Mouse (Mus musculus): ENCODE data around the gene Cd300ld4. TPM values are rescaled to one million over a fixed set of nuclear protein-coding genes. Genes with fewer than 3 reads are reported as not detected.

The Cd300ld4 gene
- total and polyA plus RNA-seq, 2 experiments from 2014 or later = not detected

GRCm38 (mm10) chr11:115001474-115002040 lies 25.3 kb downstream of the Cd300ld4 start, which contains the start of gene Cd300c2:
Cd300c2 (minus strand) TSS chr11:115001880.
- H3K36me3 ChIP-seq (replicated peaks; ENCODE audit: control insufficient read depth, insufficient read depth, low read length) = no peaks in the 10 kb centered on the region
- no peak within 1 kb of the TSS for H3K4me3 ChIP-seq (ENCODE audit: low read depth, low read length)
- DNase-seq (ENCODE audit: low spot score) = no peak
- H3K4me2 ChIP-seq (ENCODE audit: low read depth, low read length) = no peak within 1 kb of the TSS
- H3K9me3 ChIP-seq (replicated peaks; ENCODE audit: control insufficient read depth, low read length) = no peaks in the 10 kb centered on the region
- no peak within 1 kb of the TSS for H3K27ac ChIP-seq (ENCODE audit: low read depth)
- ATAC-seq (ENCODE audit: insufficient read depth, low read depth) = no peak
- no peaks in the 10 kb centered on the region for H3K4me1 ChIP-seq (ENCODE audit: control insufficient read depth, insufficient read depth)
- TF ChIP-seq EP300 (IDR thresholded peaks at IDR 0.05; ENCODE audit: low read depth) (no peak), CTCF (IDR thresholded peaks at IDR 0.05; ENCODE audit: low read depth) (no peak)
- H3K9ac ChIP-seq (replicated peaks; ENCODE audit: low read depth, low read length) = no peak within 1 kb of the TSS
- no peaks in the 10 kb centered on the region for H3K27me3 ChIP-seq (ENCODE audit: control insufficient read depth, insufficient read depth, low read length)
- WGBS = 65% methylated on average over 7 of the region's 7 CpGs

DNA sequence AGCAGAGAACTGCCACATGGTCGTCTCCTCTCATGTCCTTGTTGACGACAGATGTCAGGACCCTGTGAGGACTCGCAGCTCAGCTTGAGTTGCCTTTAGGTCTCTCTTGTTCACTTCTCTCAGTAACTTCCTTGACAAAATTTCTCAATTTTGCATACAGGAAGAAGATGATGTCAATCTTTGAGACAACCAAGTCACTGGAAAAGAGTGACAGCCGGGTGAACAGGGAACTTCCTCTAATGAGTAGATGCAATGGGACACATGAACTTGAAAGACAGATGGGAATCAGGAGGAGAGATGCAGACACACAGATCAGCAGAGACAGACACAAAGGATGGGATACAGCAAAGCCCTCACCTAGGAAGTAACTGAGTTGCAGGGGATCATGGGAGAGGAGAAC lies 37.0 kb downstream of the Cd300ld4 start, which contains the start of gene Cd300ld:
Cd300ld (minus strand) TSS at position 130 of the 400 bp plus-strand sequence.
- Histone ChIP-seq H3K4me1 (ENCODE audit: control insufficient read depth, insufficient read depth) (no peaks in the 10 kb centered on the region), H3K27me3 (ENCODE audit: control insufficient read depth, insufficient read depth, low read length) (0 out of 2 replicates have a peak, but pooled peaks cover 4% of the 10 kb centered on the region), H3K4me2 (ENCODE audit: low read depth, low read length) (no peak within 1 kb of the TSS), H3K9ac (replicated peaks; ENCODE audit: low read depth, low read length) (no peak within 1 kb of the TSS), H3K9me3 (replicated peaks; ENCODE audit: control insufficient read depth, low read length) (no peaks in the 10 kb centered on the region), H3K27ac (ENCODE audit: low read depth) (no peak within 1 kb of the TSS), H3K36me3 (replicated peaks; ENCODE audit: control insufficient read depth, insufficient read depth, low read length) (no peaks in the 10 kb centered on the region), H3K4me3 (ENCODE audit: low read depth, low read length) (no peak within 1 kb of the TSS)
- no peak for TF ChIP-seq EP300 (IDR thresholded peaks at IDR 0.05; ENCODE audit: low read depth)
- TF ChIP-seq CTCF (IDR thresholded peaks at IDR 0.05; ENCODE audit: low read depth) = no peak
- no peak for DNase-seq (ENCODE audit: low spot score)
- WGBS = 60% methylated on average over 4 of the region's 4 CpGs
- ATAC-seq (ENCODE audit: insufficient read depth, low read depth) = no peak

DNA sequence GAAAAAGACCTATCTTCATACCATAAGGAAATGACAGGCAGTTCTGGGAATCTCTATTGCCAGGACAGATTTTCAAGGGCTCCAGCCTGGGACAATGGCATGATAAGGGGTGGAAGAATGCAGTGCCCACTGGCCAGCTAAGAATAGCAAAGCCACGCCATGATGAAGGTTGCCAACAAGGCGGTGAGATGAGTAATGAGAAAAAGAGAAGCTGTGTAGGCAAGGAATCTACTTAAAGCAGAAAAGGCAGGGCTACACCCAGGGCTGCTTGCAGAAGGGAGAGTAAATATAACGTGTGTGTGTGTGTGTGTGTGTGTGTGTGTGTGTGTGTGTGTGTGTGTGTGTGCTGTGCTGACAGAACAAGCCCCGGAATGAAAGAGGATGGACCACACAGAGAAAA lies 44.9 kb downstream of the Cd300ld4 start:
- 0 out of 2 replicates have a peak, but pooled peaks cover 9% of the 10 kb centered on the region for H3K9me3 ChIP-seq (replicated peaks; ENCODE audit: control insufficient read depth, low read length)
- ATAC-seq (ENCODE audit: insufficient read depth, low read depth) (no peak), DNase-seq (ENCODE audit: low spot score) (peak; percentile 25)
- H3K36me3 ChIP-seq (replicated peaks; ENCODE audit: control insufficient read depth, insufficient read depth, low read length) = no peaks in the 10 kb centered on the region
- H3K27ac ChIP-seq (ENCODE audit: low read depth) = no peak overlapping the region
- H3K9ac ChIP-seq (replicated peaks; ENCODE audit: low read depth, low read length) = no peak overlapping the region
- H3K27me3 ChIP-seq (ENCODE audit: control insufficient read depth, insufficient read depth, low read length) = no peaks in the 10 kb centered on the region
- TF ChIP-seq EP300 (IDR thresholded peaks at IDR 0.05; ENCODE audit: low read depth) (no peak), CTCF (IDR thresholded peaks at IDR 0.05; ENCODE audit: low read depth) (no peak)
- H3K4me1 ChIP-seq (ENCODE audit: control insufficient read depth, insufficient read depth) = no peaks in the 10 kb centered on the region
- 42% methylated on average over 4 of the region's 4 CpGs for WGBS
- no peak overlapping the region for H3K4me2 ChIP-seq (ENCODE audit: low read depth, low read length)
- H3K4me3 ChIP-seq (ENCODE audit: low read depth, low read length) = no peak overlapping the region

DNA sequence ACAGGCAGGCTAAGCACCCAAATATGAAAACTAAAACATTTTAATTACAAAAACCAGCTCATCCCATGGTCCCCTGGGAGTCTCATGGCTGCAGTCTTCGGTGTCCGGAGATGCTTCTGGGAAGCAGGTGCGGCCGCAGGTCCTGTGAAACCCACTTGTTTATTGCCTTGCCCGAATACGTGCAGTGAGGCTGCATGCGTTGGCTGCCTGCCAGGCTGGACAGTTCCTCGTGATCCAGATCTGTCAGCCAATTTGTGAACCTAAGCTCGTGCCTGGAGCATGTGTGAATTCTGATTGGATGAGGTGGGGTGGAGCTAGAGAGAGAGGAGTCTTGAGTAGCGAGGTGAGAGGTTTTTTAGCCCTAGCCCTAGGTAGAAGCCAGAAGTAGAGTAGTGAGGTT lies 54.1 kb downstream of the Cd300ld4 start:
- no peaks in the 10 kb centered on the region for H3K36me3 ChIP-seq (replicated peaks; ENCODE audit: control insufficient read depth, insufficient read depth, low read length)
- H3K27ac ChIP-seq (ENCODE audit: low read depth) = no peak overlapping the region
- no peaks in the 10 kb centered on the region for H3K27me3 ChIP-seq (ENCODE audit: control insufficient read depth, insufficient read depth, low read length)
- no peaks in the 10 kb centered on the region for H3K4me1 ChIP-seq (ENCODE audit: control insufficient read depth, insufficient read depth)
- no peak overlapping the region for H3K9ac ChIP-seq (replicated peaks; ENCODE audit: low read depth, low read length)
- ATAC-seq (ENCODE audit: insufficient read depth, low read depth) (no peak), DNase-seq (ENCODE audit: low spot score) (no peak)
- H3K9me3 ChIP-seq (replicated peaks; ENCODE audit: control insufficient read depth, low read length) = no peaks in the 10 kb centered on the region
- no peak overlapping the region for H3K4me3 ChIP-seq (ENCODE audit: low read depth, low read length)
- 72% methylated on average over 10 of the region's 10 CpGs for WGBS
- no peak for TF ChIP-seq CTCF (IDR thresholded peaks at IDR 0.05; ENCODE audit: low read depth)
- no peak for TF ChIP-seq EP300 (IDR thresholded peaks at IDR 0.05; ENCODE audit: low read depth)
- no peak overlapping the region for H3K4me2 ChIP-seq (ENCODE audit: low read depth, low read length)

Other genes with a start within 250 kb of the Cd300ld4 start
- gene Btbd17, start 231.1 kb downstream of the Cd300ld4 start, total RNA-seq (2014; rRNA removed; ENCODE audit: low replicate concordance) = not detected in 2 replicates
- gene Btbd17, start 231.1 kb downstream of the Cd300ld4 start, polyA plus RNA-seq (2015; fragmentation: Nextera tagmentation; extraction: Ambion mirVana) = 0.12 and 0.18 TPM in 2 replicates
- gene Gpr142, start 228.1 kb downstream of the Cd300ld4 start, total RNA-seq (2014; rRNA removed; ENCODE audit: low replicate concordance) = not detected in 2 replicates
- gene Gpr142, start 228.1 kb downstream of the Cd300ld4 start, polyA plus RNA-seq (2015; fragmentation: Nextera tagmentation; extraction: Ambion mirVana) = not detected in 2 replicates
- gene Gprc5c, start 175.9 kb downstream of the Cd300ld4 start, total RNA-seq (2014; rRNA removed; ENCODE audit: low replicate concordance) = 14.1 and 16.5 TPM in 2 replicates
- gene Gprc5c, start 175.9 kb downstream of the Cd300ld4 start, polyA plus RNA-seq (2015; fragmentation: Nextera tagmentation; extraction: Ambion mirVana) = 6.8 and 7.5 TPM in 2 replicates
- gene Cd300a, start 137.0 kb downstream of the Cd300ld4 start, total RNA-seq (2014; rRNA removed; ENCODE audit: low replicate concordance) = 0.35 TPM in 1 of 2 replicates, not detected in the other
- 0.92 and 0.97 TPM in 2 replicates for gene Cd300a, start 137.0 kb downstream of the Cd300ld4 start, polyA plus RNA-seq (2015; fragmentation: Nextera tagmentation; extraction: Ambion mirVana)
- not detected in 2 replicates for gene Cd300lb, start 92.6 kb downstream of the Cd300ld4 start, total RNA-seq (2014; rRNA removed; ENCODE audit: low replicate concordance)
- gene Cd300lb, start 92.6 kb downstream of the Cd300ld4 start, polyA plus RNA-seq (2015; fragmentation: Nextera tagmentation; extraction: Ambion mirVana) = 0.33 and 0.37 TPM in 2 replicates
- not detected in 2 replicates for gene Cd300c, start 57.9 kb downstream of the Cd300ld4 start, total RNA-seq (2014; rRNA removed; ENCODE audit: low replicate concordance)
- not detected in 2 replicates for gene Cd300c, start 57.9 kb downstream of the Cd300ld4 start, polyA plus RNA-seq (2015; fragmentation: Nextera tagmentation; extraction: Ambion mirVana)
- gene Cd300ld, start 37.1 kb downstream of the Cd300ld4 start, total RNA-seq (2014; rRNA removed; ENCODE audit: low replicate concordance) = not detected in 2 replicates
- gene Cd300ld, start 37.1 kb downstream of the Cd300ld4 start, polyA plus RNA-seq (2015; fragmentation: Nextera tagmentation; extraction: Ambion mirVana) = 0.31 and 0.32 TPM in 2 replicates
- 0.19 and 3.2 TPM in 2 replicates for gene Cd300c2, start 25.1 kb downstream of the Cd300ld4 start, total RNA-seq (2014; rRNA removed; ENCODE audit: low replicate concordance)
- 2.5 and 3.2 TPM in 2 replicates for gene Cd300c2, start 25.1 kb downstream of the Cd300ld4 start, polyA plus RNA-seq (2015; fragmentation: Nextera tagmentation; extraction: Ambion mirVana)
- gene Cd300ld2, start 10.8 kb downstream of the Cd300ld4 start, total RNA-seq (2014; rRNA removed; ENCODE audit: low replicate concordance) = not detected in 2 replicates
- not detected in 2 replicates for gene Cd300ld2, start 10.8 kb downstream of the Cd300ld4 start, polyA plus RNA-seq (2015; fragmentation: Nextera tagmentation; extraction: Ambion mirVana)
- not detected in 2 replicates for gene Cd300ld5, start 10.8 kb upstream of the Cd300ld4 start, total RNA-seq (2014; rRNA removed; ENCODE audit: low replicate concordance)
- gene Cd300ld5, start 10.8 kb upstream of the Cd300ld4 start, polyA plus RNA-seq (2015; fragmentation: Nextera tagmentation; extraction: Ambion mirVana) = not detected in 2 replicates
- gene Cd300ld3, start 21.4 kb upstream of the Cd300ld4 start, total RNA-seq (2014; rRNA removed; ENCODE audit: low replicate concordance) = not detected in 2 replicates
- gene Cd300ld3, start 21.4 kb upstream of the Cd300ld4 start, polyA plus RNA-seq (2015; fragmentation: Nextera tagmentation; extraction: Ambion mirVana) = not detected in 2 replicates
- gene Cd300e, start 35.2 kb upstream of the Cd300ld4 start, total RNA-seq (2014; rRNA removed; ENCODE audit: low replicate concordance) = not detected in 2 replicates
- gene Cd300e, start 35.2 kb upstream of the Cd300ld4 start, polyA plus RNA-seq (2015; fragmentation: Nextera tagmentation; extraction: Ambion mirVana) = 0.07 TPM in 1 of 2 replicates, not detected in the other
- gene Rab37, start 64.4 kb upstream of the Cd300ld4 start, total RNA-seq (2014; rRNA removed; ENCODE audit: low replicate concordance) = 0.04 and 2.0 TPM in 2 replicates
- gene Rab37, start 64.4 kb upstream of the Cd300ld4 start, polyA plus RNA-seq (2015; fragmentation: Nextera tagmentation; extraction: Ambion mirVana) = 1.1 and 1.3 TPM in 2 replicates
- gene Cd300lf, start 107.0 kb upstream of the Cd300ld4 start, total RNA-seq (2014; rRNA removed; ENCODE audit: low replicate concordance) = 0.15 and 3.3 TPM in 2 replicates
- gene Cd300lf, start 107.0 kb upstream of the Cd300ld4 start, polyA plus RNA-seq (2015; fragmentation: Nextera tagmentation; extraction: Ambion mirVana) = 0.63 and 0.96 TPM in 2 replicates
- 11.3 and 13.6 TPM in 2 replicates for gene Slc9a3r1, start 136.3 kb upstream of the Cd300ld4 start, total RNA-seq (2014; rRNA removed; ENCODE audit: low replicate concordance)
- 12.3 and 14.2 TPM in 2 replicates for gene Slc9a3r1, start 136.3 kb upstream of the Cd300ld4 start, polyA plus RNA-seq (2015; fragmentation: Nextera tagmentation; extraction: Ambion mirVana)
- gene Tmem104, start 160.5 kb upstream of the Cd300ld4 start, total RNA-seq (2014; rRNA removed; ENCODE audit: low replicate concordance) = 4.1 and 9.0 TPM in 2 replicates
- 6.0 and 6.4 TPM in 2 replicates for gene Tmem104, start 160.5 kb upstream of the Cd300ld4 start, polyA plus RNA-seq (2015; fragmentation: Nextera tagmentation; extraction: Ambion mirVana)
- 7.7 and 8.0 TPM in 2 replicates for gene Nat9, start 160.8 kb upstream of the Cd300ld4 start, total RNA-seq (2014; rRNA removed; ENCODE audit: low replicate concordance)
- 21.1 and 21.6 TPM in 2 replicates for gene Nat9, start 160.8 kb upstream of the Cd300ld4 start, polyA plus RNA-seq (2015; fragmentation: Nextera tagmentation; extraction: Ambion mirVana)
- 0.15 and 1.6 TPM in 2 replicates for gene Grin2c, start 240.2 kb upstream of the Cd300ld4 start, total RNA-seq (2014; rRNA removed; ENCODE audit: low replicate concordance)
- not detected in 2 replicates for gene Grin2c, start 240.2 kb upstream of the Cd300ld4 start, polyA plus RNA-seq (2015; fragmentation: Nextera tagmentation; extraction: Ambion mirVana)